ENCODE assay signal across 17 mouse cellular contexts in genomic region chr5:31254901-31255300, GRCm38 (mm10). TPM values are rescaled to one million over a fixed set of nuclear protein-coding genes. Genes with fewer than 3 reads are reported as not detected.
DNase-seq lines count a peak whose midpoint lies in the region; ATAC-seq and TF ChIP-seq lines count a peak whose summit lies in the region.
"Had no signal": no experiment of that assay in that cellular context is flagged by ENCODE, and none has a peak within 500 bp of the region (broad histone marks: within the 10 kb centered on the region; RNA-seq: fewer than 3 reads in every experiment).

No protein-coding gene starts in this region.

- 0 out of 2 replicates have a peak, but pooled peaks cover 4% of the 10 kb centered on the region for H3K4me1 ChIP-seq in kidney, embryonic 16.5 days (ENCODE audit: insufficient read depth, low read length)
- peaks cover 11% of the 10 kb centered on the region for H3K4me1 ChIP-seq in testis, adult 2 months (ENCODE audit: control insufficient read depth, insufficient read depth, low read length)
- no peaks in the 10 kb centered on the region for H3K4me1 ChIP-seq in stomach, postnatal 0 days (replicated peaks; ENCODE audit: control insufficient read depth, insufficient read depth)

- H3K9me3 ChIP-seq in kidney, embryonic 16.5 days (ENCODE audit: low read length) = no peaks in the 10 kb centered on the region
- no peaks in the 10 kb centered on the region for H3K9me3 ChIP-seq in stomach, postnatal 0 days (ENCODE audit: control insufficient read depth, low read length)
- H3K9me3 ChIP-seq: embryonic facial prominence, embryonic 12.5 days; midbrain, embryonic 10.5 days had no signal

- peak overlapping the region; percentile 81 for H3K27ac ChIP-seq in gastrocnemius, adult 2 months
- H3K27ac ChIP-seq in kidney, embryonic 16.5 days (ENCODE audit: low read length) = peak overlapping the region; percentile 34; the same call in 1 of the 2 replicates
- peak overlapping the region; percentile 87 for H3K27ac ChIP-seq in testis, adult 2 months (ENCODE audit: control insufficient read depth, insufficient read depth, low read depth, low read length)
- peak overlapping the region; percentile 42 for H3K27ac ChIP-seq in stomach, postnatal 0 days (replicated peaks)
- H3K27ac ChIP-seq: embryonic facial prominence, embryonic 12.5 days; midbrain, embryonic 10.5 days had no signal

- H3K4me3 ChIP-seq in gastrocnemius, adult 2 months = no peak overlapping the region; the same call in 1 of the 2 replicates
- H3K4me3 ChIP-seq in kidney, embryonic 16.5 days (ENCODE audit: low read length) = no peak overlapping the region
- peak overlapping the region; percentile 92 for H3K4me3 ChIP-seq in testis, adult 2 months (ENCODE audit: control insufficient read depth, low read depth, low read length)
- no peak overlapping the region for H3K4me3 ChIP-seq in stomach, postnatal 0 days (ENCODE audit: low read depth, low read length)
- H3K4me3 ChIP-seq: embryonic facial prominence, embryonic 12.5 days; midbrain, embryonic 10.5 days had no signal

- H3K27me3 ChIP-seq in kidney, embryonic 16.5 days (ENCODE audit: insufficient read depth, low read length) = no peaks in the 10 kb centered on the region
- no peaks in the 10 kb centered on the region for H3K27me3 ChIP-seq in testis, adult 2 months (ENCODE audit: control insufficient read depth, insufficient read depth, low read length)
- H3K27me3 ChIP-seq in stomach, postnatal 0 days (ENCODE audit: control insufficient read depth, insufficient read depth, low read length) = no peaks in the 10 kb centered on the region
- H3K27me3 ChIP-seq: CH12.LX; embryonic facial prominence, embryonic 12.5 days had no signal

- no peak for DNase-seq in gastrocnemius, adult 2 months
- DNase-seq in gastrocnemius, adult 18-20 months (ENCODE audit: low spot score) = no peak
- DNase-seq in kidney, adult 8-10 months = no peak
- DNase-seq in testis, postnatal 14 days (ENCODE audit: low spot score) = no peak
- DNase-seq in stomach, postnatal 0 days (ENCODE audit: low spot score) = no peak
- no peak for DNase-seq in retina, postnatal 1 day
- DNase-seq: cerebellum, postnatal 25 days; gastrocnemius, postnatal 14 days; left cerebral cortex, postnatal 4 days; lung, embryonic 14.5 days had no signal

- H3K36me3 ChIP-seq in kidney, embryonic 16.5 days (ENCODE audit: insufficient read depth, low read length) = peaks cover 40% of the 10 kb centered on the region
- peaks cover 7% of the 10 kb centered on the region for H3K36me3 ChIP-seq in testis, adult 2 months (ENCODE audit: control insufficient read depth, insufficient read depth, low read length)
- peaks cover 18% of the 10 kb centered on the region for H3K36me3 ChIP-seq in stomach, postnatal 0 days (ENCODE audit: control insufficient read depth, insufficient read depth, low read length)

- no peak for ATAC-seq in kidney, embryonic 16.5 days (ENCODE audit: low FRiP score, low TSS enrichment)
- ATAC-seq in stomach, postnatal 0 days (ENCODE audit: low FRiP score, low TSS enrichment) = no peak

- intact Hi-C loops in gastrocnemius, adult 2 months (cut with DNase I) = no loop called here

- 85% methylated on average over 8 of the region's 8 CpGs for WGBS in kidney, embryonic 16.5 days
- 69% methylated on average over 8 of the region's 8 CpGs for WGBS in stomach, postnatal 0 days

- no peak overlapping the region; the same call in 1 of the 2 replicates for H3K9ac ChIP-seq in kidney, embryonic 16.5 days (replicated peaks; ENCODE audit: low read length)
- H3K9ac ChIP-seq in stomach, postnatal 0 days (ENCODE audit: low read length) = no peak overlapping the region
- H3K9ac ChIP-seq: embryonic facial prominence, embryonic 12.5 days; lung, embryonic 14.5 days had no signal

- H3K4me2 ChIP-seq in kidney, embryonic 16.5 days (replicated peaks; ENCODE audit: low read depth, low read length) = no peak overlapping the region
- H3K4me2 ChIP-seq in stomach, postnatal 0 days (replicated peaks; ENCODE audit: low read depth) = 0 out of 2 replicates have a peak overlapping the region, but pooled peaks have one; percentile 1
- H3K4me2 ChIP-seq: embryonic facial prominence, embryonic 12.5 days; lung, embryonic 14.5 days had no signal

- no peak for TF ChIP-seq CTCF in gastrocnemius, adult 2 months (IDR thresholded peaks at IDR 0.05)
- no peak for TF ChIP-seq CTCF in testis, adult 2 months (IDR thresholded peaks at IDR 0.05; ENCODE audit: control insufficient read depth, insufficient read depth, insufficient replicate concordance, low read depth, low read length)
- no peak for TF ChIP-seq CTCF in stomach, postnatal 0 days (IDR thresholded peaks at IDR 0.05; ENCODE audit: low read depth)

- TF ChIP-seq EP300 in stomach, postnatal 0 days (optimal IDR thresholded peaks at IDR 0.05) = no peak

- TF ChIP-seq POLR2A in testis, adult 2 months (IDR thresholded peaks at IDR 0.05; ENCODE audit: control insufficient read depth, low read depth, low read length) = no peak

RNA-seq across cellular contexts. Expression of gene Krtcap3, which starts 3.4 kb away (rescaled TPM):
- 1 to 10 TPM; 1.5 to 2.0 TPM for total RNA-seq in gastrocnemius, adult 2 months (2021)
- 1 to 10 TPM; 1.9 to 2.1 TPM for total RNA-seq in gastrocnemius, adult 18-20 months (2021)
- polyA plus RNA-seq in kidney, embryonic 16.5 days (2015; fragmentation: Nextera tagmentation; extraction: Ambion mirVana) = 22.9 and 26.8 TPM in 2 replicates
- polyA plus RNA-seq in testis, adult 2 months (2012; rRNA removed) = 20.9 and 23.1 TPM in 2 replicates
- 75.2 and 78.2 TPM in 2 replicates for polyA plus RNA-seq in stomach, postnatal 0 days (2015; fragmentation: Nextera tagmentation; extraction: Ambion mirVana)

RNA-seq across cellular contexts. Expression of gene Gm9970, which starts 13.9 kb away (rescaled TPM):
- total RNA-seq in gastrocnemius, adult 2 months (2021) = not detected
- total RNA-seq in gastrocnemius, adult 18-20 months (2021) = not detected
- 0.52 TPM in 1 of 2 replicates, not detected in the other for polyA plus RNA-seq in kidney, embryonic 16.5 days (2015; fragmentation: Nextera tagmentation; extraction: Ambion mirVana)
- 86.1 and 103 TPM in 2 replicates for polyA plus RNA-seq in testis, adult 2 months (2012; rRNA removed)
- 0.38 and 1.0 TPM in 2 replicates for polyA plus RNA-seq in stomach, postnatal 0 days (2015; fragmentation: Nextera tagmentation; extraction: Ambion mirVana)
- total RNA-seq: CH12.LX; gastrocnemius, postnatal 14 days; heart, postnatal 14 days; layer of hippocampus, postnatal 25 days; left cerebral cortex, postnatal 4 days had no signal

RNA-seq across cellular contexts. Expression of gene Nrbp1, which starts 14.2 kb away (rescaled TPM):
- 10 to 100 TPM; 51.3 to 58.5 TPM for total RNA-seq in gastrocnemius, adult 2 months (2021)
- 10 to 100 TPM; 50.3 to 54.9 TPM for total RNA-seq in gastrocnemius, adult 18-20 months (2021)
- 179 and 182 TPM in 2 replicates for polyA plus RNA-seq in kidney, embryonic 16.5 days (2015; fragmentation: Nextera tagmentation; extraction: Ambion mirVana)
- 62.5 and 64.2 TPM in 2 replicates for polyA plus RNA-seq in testis, adult 2 months (2012; rRNA removed)
- polyA plus RNA-seq in stomach, postnatal 0 days (2015; fragmentation: Nextera tagmentation; extraction: Ambion mirVana) = 95.3 and 95.9 TPM in 2 replicates

RNA-seq across cellular contexts. Expression of gene Ppm1g, which starts 34.4 kb away (rescaled TPM):
- 10 to 100 TPM; 41.1 to 45.7 TPM for total RNA-seq in gastrocnemius, adult 2 months (2021)
- total RNA-seq in gastrocnemius, adult 18-20 months (2021) = 10 to 100 TPM; 37.8 to 43.9 TPM
- 138 and 139 TPM in 2 replicates for polyA plus RNA-seq in kidney, embryonic 16.5 days (2015; fragmentation: Nextera tagmentation; extraction: Ambion mirVana)
- 392 and 429 TPM in 2 replicates for polyA plus RNA-seq in testis, adult 2 months (2012; rRNA removed)
- polyA plus RNA-seq in stomach, postnatal 0 days (2015; fragmentation: Nextera tagmentation; extraction: Ambion mirVana) = 57.8 and 59.4 TPM in 2 replicates

RNA-seq across cellular contexts. Expression of gene Ift172, which starts 36.0 kb away (rescaled TPM):
- total RNA-seq in gastrocnemius, adult 2 months (2021) = 10 to 100 TPM; 26.0 to 34.8 TPM
- 10 to 100 TPM; 26.2 to 26.9 TPM for total RNA-seq in gastrocnemius, adult 18-20 months (2021)
- polyA plus RNA-seq in kidney, embryonic 16.5 days (2015; fragmentation: Nextera tagmentation; extraction: Ambion mirVana) = 39.7 and 40.6 TPM in 2 replicates
- 439 and 454 TPM in 2 replicates for polyA plus RNA-seq in testis, adult 2 months (2012; rRNA removed)
- 20.0 and 20.3 TPM in 2 replicates for polyA plus RNA-seq in stomach, postnatal 0 days (2015; fragmentation: Nextera tagmentation; extraction: Ambion mirVana)

Comparison
In these comparisons a context has a peak if more than half of its experiments do, and no peak if none do; other contexts are left out.
1. H3K27ac ChIP-seq: peak in every context shown above with its lines; median percentile 87 in testis, adult 2 months; 81 in gastrocnemius, adult 2 months; 42 in stomach, postnatal 0 days; 34 in kidney, embryonic 16.5 days.
2. RNA of gene Gm9970, which starts 13.9 kb away (polyA plus RNA-seq): 86.1 to 103 TPM in testis, adult 2 months; 0.52 TPM in kidney, embryonic 16.5 days and 0.38 to 1.0 TPM in stomach, postnatal 0 days; every median in the first group is over 10 times any median in the second.